Mouse (Mus musculus): ENCODE data around the gene Nkg7. TPM values are rescaled to one million over a fixed set of nuclear protein-coding genes. Genes with fewer than 3 reads are reported as not detected.

Gene Nkg7
- polyA plus RNA-seq, 1 experiment = not detected

DNA sequence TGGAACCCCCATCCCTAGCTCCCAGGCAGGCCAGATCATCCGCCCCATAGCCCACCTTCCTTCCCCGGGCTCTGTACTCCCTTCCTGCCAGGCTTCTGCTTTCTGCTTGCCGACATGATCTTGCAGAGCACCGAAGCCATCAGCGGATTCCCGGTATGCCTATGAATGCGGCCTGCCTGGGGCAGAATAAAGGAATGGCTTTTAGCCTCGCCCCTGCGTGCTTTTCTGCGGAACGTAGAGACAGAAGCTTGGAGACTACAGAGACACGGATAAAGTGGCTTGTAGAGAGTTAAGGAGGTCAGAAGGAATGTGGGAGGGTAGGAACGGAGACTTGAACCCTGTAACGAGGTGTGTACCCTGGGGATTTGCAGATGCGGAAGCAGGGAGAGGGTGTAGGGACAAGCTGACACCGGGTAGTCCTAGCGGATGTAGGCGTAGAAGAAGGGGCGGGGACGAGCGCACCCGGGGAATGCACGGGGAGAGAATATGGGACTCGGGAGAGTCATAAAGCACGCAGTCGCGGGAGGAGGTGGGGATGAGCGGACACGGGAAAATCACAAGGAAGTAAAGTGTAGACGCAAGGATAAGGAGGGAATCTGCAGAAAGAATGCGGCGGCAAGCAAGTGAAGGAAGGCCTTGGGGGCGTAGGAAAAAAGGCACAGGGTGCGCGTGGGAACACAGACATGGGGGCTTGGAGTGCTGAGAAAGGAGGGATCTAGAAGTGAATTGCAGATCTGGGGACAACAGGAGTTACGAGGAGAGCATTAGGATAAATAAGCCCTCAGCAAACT lies 6.4 kb downstream of the Nkg7 start:
- Histone ChIP-seq H3K4me1 (ENCODE audit: control insufficient read depth, insufficient read depth, low read length) (peaks cover 33% of the 10 kb centered on the region), H3K4me3 (ENCODE audit: insufficient read depth, low read length) (peak overlapping the region; percentile 62), H3K27ac (ENCODE audit: insufficient read depth, low read depth, low read length) (peak overlapping the region; percentile 84)
- TF ChIP-seq POLR2A (IDR thresholded peaks at IDR 0.05; ENCODE audit: borderline replicate concordance, low read depth, low read length) = no peak
- no peak for TF ChIP-seq CTCF (IDR thresholded peaks at IDR 0.05; ENCODE audit: low read depth, low read length)

DNA sequence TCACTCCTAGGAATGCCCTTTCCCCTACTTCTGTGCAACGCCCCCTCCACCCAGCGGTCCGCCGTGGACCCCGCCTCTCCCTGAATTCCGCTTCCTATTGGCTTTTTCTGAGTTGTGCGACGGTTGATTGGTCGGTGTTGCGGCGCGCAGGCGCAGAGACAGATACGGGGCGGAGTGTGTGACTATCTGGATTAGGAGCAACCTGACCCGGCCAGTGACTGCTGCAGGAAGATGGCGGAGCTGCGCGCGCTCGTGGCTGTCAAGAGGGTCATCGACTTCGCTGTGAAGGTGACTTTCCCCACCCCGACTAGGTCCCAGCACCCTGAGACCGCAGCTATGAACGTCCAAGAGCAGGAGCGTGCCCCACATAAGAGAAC lies 7.0 kb downstream of the Nkg7 start, which contains the start of the genes Etfb and Gm45233:
Gene Etfb (plus strand): TSS at position 167 of the 377 bp plus-strand sequence.
Gene Gm45233 (plus strand): TSS at position 212 of the 377 bp plus-strand sequence.
- Histone ChIP-seq H3K4me1 (ENCODE audit: control insufficient read depth, insufficient read depth, low read length) (peaks cover 33% of the 10 kb centered on the region), H3K27ac (ENCODE audit: insufficient read depth, low read depth, low read length) (peak within 1 kb of the TSS; percentile 84), H3K4me3 (ENCODE audit: insufficient read depth, low read length) (peak within 1 kb of the TSS; percentile 85)
- no peak for TF ChIP-seq POLR2A (IDR thresholded peaks at IDR 0.05; ENCODE audit: borderline replicate concordance, low read depth, low read length)
- TF ChIP-seq CTCF (IDR thresholded peaks at IDR 0.05; ENCODE audit: low read depth, low read length) = no peak

DNA sequence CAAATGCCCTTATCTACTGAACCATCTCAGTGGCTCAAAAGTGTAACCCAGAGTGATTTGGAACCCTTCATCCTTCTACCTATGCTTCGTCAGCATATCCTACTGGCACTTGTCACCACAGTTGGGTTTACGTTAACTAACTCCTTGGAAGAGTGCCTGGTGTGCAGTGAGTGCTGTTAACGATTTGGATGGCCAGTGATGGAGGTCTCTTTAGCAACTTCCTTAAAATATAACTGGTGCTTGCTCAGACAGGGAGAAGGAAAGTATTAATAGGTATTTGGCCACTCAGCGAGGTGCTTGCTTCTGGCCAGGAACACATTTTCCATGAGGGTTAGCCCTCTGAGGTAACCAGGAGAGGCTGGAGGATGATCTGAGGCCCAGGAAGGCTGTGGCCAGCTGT lies 10.9 kb downstream of the Nkg7 start:
- no peak overlapping the region for H3K27ac ChIP-seq (ENCODE audit: insufficient read depth, low read depth, low read length)
- H3K4me1 ChIP-seq (ENCODE audit: control insufficient read depth, insufficient read depth, low read length) = peaks cover 25% of the 10 kb centered on the region
- TF ChIP-seq POLR2A (IDR thresholded peaks at IDR 0.05; ENCODE audit: borderline replicate concordance, low read depth, low read length) = no peak
- no peak for TF ChIP-seq CTCF (IDR thresholded peaks at IDR 0.05; ENCODE audit: low read depth, low read length)
- H3K4me3 ChIP-seq (ENCODE audit: insufficient read depth, low read length) = no peak overlapping the region

DNA sequence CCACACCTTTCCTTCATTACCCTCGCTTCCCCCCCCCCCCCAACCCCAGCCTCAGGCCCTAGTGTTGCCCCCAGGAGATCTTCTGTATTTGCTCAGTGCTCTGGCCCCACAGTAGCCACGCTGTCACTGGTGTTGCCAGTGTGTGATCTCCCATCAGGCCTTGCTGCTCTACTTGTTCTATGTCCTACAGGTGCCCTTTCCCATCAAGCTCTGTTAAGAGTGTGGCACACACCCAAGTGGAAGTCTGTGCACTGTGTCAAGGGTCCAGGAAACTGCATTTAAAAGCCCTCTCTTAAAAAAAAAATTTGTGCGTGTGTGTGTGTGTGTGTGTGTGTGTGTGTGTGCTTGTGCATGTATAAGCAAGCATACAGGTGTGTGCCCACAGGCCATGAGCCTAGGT lies 11.4 kb downstream of the Nkg7 start:
- no peak overlapping the region for H3K27ac ChIP-seq (ENCODE audit: insufficient read depth, low read depth, low read length)
- no peak overlapping the region for H3K4me3 ChIP-seq (ENCODE audit: insufficient read depth, low read length)
- TF ChIP-seq CTCF (IDR thresholded peaks at IDR 0.05; ENCODE audit: low read depth, low read length) (no peak), POLR2A (IDR thresholded peaks at IDR 0.05; ENCODE audit: borderline replicate concordance, low read depth, low read length) (no peak)
- peaks cover 22% of the 10 kb centered on the region for H3K4me1 ChIP-seq (ENCODE audit: control insufficient read depth, insufficient read depth, low read length)

DNA sequence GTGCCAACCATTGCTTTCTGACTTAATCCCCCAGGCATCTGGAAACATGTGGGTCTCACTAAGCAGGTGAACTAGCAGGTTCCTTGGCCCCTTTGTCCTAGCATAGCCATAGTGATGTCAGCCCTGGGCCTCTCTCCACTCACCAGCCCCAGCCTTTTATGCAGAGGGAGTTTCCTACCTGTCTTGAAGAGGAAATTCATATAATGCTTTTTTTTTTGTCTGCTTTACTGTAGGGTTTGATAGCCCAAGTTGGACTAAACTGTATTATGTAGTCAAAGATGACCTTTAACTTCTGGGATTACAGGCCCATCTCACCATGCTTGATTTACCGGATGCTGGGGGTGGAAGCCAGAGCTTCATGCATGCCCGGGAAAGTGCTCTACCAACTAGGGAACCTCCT lies 12.9 kb downstream of the Nkg7 start:
- Histone ChIP-seq H3K4me3 (ENCODE audit: insufficient read depth, low read length) (no peak overlapping the region), H3K4me1 (ENCODE audit: control insufficient read depth, insufficient read depth, low read length) (peaks cover 18% of the 10 kb centered on the region), H3K27ac (ENCODE audit: insufficient read depth, low read depth, low read length) (no peak overlapping the region)
- no peak for TF ChIP-seq POLR2A (IDR thresholded peaks at IDR 0.05; ENCODE audit: borderline replicate concordance, low read depth, low read length)
- no peak for TF ChIP-seq CTCF (IDR thresholded peaks at IDR 0.05; ENCODE audit: low read depth, low read length)

DNA sequence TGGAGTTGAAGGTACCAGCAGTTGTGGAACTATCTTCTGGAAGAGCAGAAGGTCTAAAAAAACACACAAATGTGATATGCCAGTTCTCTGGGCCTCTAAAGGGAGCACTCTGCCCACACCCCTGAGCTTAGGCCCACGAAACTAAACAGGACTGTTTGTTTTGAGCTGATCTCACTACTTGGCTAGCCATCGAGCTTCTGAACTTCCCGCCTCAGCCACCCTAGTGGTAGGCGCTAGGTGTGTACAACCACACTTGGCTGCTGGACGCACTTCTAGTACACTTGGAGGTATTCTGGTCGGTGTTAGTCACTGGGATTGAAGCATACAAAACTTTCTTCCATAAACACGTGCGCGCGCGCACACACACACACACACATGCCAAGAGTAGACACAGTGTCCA lies 14.9 kb downstream of the Nkg7 start:
- TF ChIP-seq POLR2A (IDR thresholded peaks at IDR 0.05; ENCODE audit: borderline replicate concordance, low read depth, low read length) (no peak), CTCF (IDR thresholded peaks at IDR 0.05; ENCODE audit: low read depth, low read length) (no peak)
- peaks cover 5% of the 10 kb centered on the region for H3K4me1 ChIP-seq (ENCODE audit: control insufficient read depth, insufficient read depth, low read length)
- H3K4me3 ChIP-seq (ENCODE audit: insufficient read depth, low read length) = no peak overlapping the region
- no peak overlapping the region for H3K27ac ChIP-seq (ENCODE audit: insufficient read depth, low read depth, low read length)

DNA sequence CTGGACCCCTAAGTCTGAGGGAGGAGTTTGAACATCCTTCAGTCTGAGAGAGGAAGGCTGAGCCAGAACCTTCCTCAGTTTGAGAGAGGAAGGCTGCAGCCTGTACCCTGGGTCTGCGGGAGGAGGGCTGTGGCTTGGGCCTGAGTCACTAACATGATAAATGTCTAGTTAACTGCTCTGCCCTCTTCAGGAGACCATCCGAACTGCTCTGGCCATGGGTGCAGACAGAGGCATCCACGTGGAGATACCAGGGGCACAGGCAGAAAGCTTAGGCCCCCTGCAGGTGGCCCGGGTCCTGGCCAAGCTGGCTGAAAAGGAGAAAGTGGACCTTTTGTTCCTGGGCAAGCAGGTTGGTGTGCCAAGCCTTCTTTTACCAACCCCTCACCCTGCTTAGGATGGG lies 15.7 kb downstream of the Nkg7 start:
- Histone ChIP-seq H3K4me1 (ENCODE audit: control insufficient read depth, insufficient read depth, low read length) (peaks cover 2% of the 10 kb centered on the region; the same call in 1 of the 2 replicates), H3K4me3 (ENCODE audit: insufficient read depth, low read length) (no peak overlapping the region), H3K27ac (ENCODE audit: insufficient read depth, low read depth, low read length) (no peak overlapping the region)
- TF ChIP-seq POLR2A (IDR thresholded peaks at IDR 0.05; ENCODE audit: borderline replicate concordance, low read depth, low read length) = no peak
- TF ChIP-seq CTCF (IDR thresholded peaks at IDR 0.05; ENCODE audit: low read depth, low read length) = no peak

DNA sequence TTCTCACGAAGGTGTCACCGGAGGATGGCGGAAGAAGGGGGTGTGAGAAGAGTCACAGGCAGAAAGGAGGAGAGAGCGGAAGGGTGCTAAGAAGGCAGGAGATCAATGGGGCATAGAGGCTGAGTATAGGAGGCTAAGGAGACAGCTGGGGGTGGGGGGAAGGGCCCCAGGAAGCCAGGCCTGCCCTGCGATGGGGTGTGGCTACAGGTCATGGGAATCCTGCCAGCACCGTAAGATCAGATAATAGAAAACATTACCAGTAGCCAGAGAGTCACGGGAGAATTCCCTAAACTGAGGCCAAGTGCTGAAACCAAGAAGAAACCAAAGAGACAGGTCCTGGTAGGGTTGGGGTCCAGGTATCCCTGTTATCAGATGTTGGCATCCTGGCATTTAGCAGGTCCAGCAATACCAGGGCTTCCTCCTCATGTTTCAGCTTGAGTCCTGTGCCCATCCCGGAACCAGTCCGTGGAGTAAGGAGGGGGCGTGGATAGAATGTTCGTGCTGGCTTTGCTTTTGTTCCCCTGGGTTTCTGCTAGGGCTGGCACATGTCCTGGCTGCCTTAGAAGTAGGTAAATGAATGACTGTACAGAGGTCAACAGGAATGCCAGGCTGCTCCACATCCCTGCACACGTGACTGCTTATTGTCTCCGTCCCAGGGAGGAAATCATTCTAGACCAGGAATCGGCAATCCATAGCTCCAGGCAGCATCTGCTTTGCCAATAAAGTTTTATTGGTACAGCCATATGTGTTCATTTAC lies 16.9 kb downstream of the Nkg7 start:
- Histone ChIP-seq H3K4me1 (ENCODE audit: control insufficient read depth, insufficient read depth, low read length) (no peaks in the 10 kb centered on the region), H3K4me3 (ENCODE audit: insufficient read depth, low read length) (no peak overlapping the region), H3K27ac (ENCODE audit: insufficient read depth, low read depth, low read length) (no peak overlapping the region)
- TF ChIP-seq CTCF (IDR thresholded peaks at IDR 0.05; ENCODE audit: low read depth, low read length) (no peak), POLR2A (IDR thresholded peaks at IDR 0.05; ENCODE audit: borderline replicate concordance, low read depth, low read length) (no peak)

DNA sequence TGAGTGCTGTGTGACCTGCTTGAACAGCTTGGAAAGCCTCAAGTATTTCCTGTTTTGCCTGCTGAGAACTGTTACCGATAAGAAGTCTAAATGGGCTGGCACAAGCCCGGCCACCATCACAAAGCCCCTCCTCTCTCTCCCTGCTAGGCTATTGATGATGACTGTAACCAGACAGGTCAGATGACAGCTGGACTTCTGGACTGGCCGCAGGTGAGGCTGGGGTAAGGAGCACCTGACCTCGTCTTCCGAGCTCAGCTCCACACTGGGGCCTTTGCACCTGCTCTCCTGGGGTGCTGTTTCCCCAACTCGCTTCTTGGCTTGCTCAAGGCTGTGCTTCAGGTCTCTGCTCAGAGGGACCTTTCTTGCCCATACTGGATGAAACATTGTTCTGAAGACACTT lies 17.5 kb downstream of the Nkg7 start:
- Histone ChIP-seq H3K27ac (ENCODE audit: insufficient read depth, low read depth, low read length) (no peak overlapping the region), H3K4me3 (ENCODE audit: insufficient read depth, low read length) (no peak overlapping the region), H3K4me1 (ENCODE audit: control insufficient read depth, insufficient read depth, low read length) (no peaks in the 10 kb centered on the region)
- TF ChIP-seq POLR2A (IDR thresholded peaks at IDR 0.05; ENCODE audit: borderline replicate concordance, low read depth, low read length) = no peak
- TF ChIP-seq CTCF (IDR thresholded peaks at IDR 0.05; ENCODE audit: low read depth, low read length) = no peak

DNA sequence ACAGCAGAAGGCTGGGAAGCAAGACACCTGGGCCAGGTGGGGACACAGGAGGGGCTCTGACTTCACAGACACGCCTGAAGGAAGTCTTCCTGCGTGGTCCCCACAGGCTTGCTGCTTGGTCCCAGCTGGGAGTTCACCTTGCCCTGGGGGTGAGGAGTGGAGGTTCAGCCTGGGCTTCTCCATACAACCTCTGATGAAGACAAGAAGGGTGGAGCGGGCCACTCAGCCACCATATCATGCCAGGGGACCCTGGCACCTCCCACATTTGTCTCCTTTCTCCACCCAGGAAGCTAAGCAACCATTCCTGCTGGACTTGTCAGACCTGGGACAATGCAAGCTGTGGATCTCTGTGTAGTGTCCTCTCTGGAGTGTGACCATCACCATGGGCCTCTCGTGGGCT lies 26.0 kb downstream of the Nkg7 start, which contains the start of gene Vsig10l:
Gene Vsig10l (plus strand): TSS at position 301 of the 400 bp plus-strand sequence.
- no peak within 1 kb of the TSS for H3K4me3 ChIP-seq (ENCODE audit: insufficient read depth, low read length)
- no peak for TF ChIP-seq CTCF (IDR thresholded peaks at IDR 0.05; ENCODE audit: low read depth, low read length)
- no peak for TF ChIP-seq POLR2A (IDR thresholded peaks at IDR 0.05; ENCODE audit: borderline replicate concordance, low read depth, low read length)
- H3K4me1 ChIP-seq (ENCODE audit: control insufficient read depth, insufficient read depth, low read length) = no peaks in the 10 kb centered on the region
- no peak within 1 kb of the TSS for H3K27ac ChIP-seq (ENCODE audit: insufficient read depth, low read depth, low read length)
